Mouse (Mus musculus): Measurements from ENCODE around the gene Foxp1.

Foxp1 gene

GRCm38 (mm10) chr6:99228336-99228870, 294.1 kb downstream of the Foxp1 start:
- no peak for DNase-seq (ENCODE audit: extremely low read depth, insufficient read length, low spot score)

DNA sequence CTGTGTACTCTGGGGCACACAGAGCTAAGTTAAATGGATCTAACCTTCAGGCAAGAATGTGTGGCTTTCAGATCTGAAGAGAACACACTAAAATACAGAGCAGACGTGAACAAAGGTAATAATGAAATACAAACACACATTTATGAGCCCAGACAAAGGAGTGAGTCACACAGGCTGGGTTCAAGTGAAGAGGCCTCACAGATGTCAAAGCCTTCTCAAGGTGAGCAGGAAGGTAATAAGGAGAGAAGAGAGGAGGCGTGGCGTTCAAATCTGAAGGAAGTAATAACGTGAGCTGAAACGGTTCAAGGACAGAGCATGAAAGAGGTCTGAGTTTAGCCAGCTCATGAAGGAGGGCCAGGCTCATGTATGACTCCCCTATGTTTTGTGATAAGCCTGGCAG, 301.4 kb downstream of the Foxp1 start:
- no peak for DNase-seq (ENCODE audit: extremely low read depth, insufficient read length, low spot score)

GRCm38 (mm10) chr6:99220472-99220871, 302.0 kb downstream of the Foxp1 start:
- no peak for DNase-seq (ENCODE audit: extremely low read depth, insufficient read length, low spot score)

GRCm38 (mm10) chr6:99217846-99218245, 304.7 kb downstream of the Foxp1 start:
- DNase-seq (ENCODE audit: extremely low read depth, insufficient read length, low spot score) = peak; percentile 47

- no peak for DNase-seq (ENCODE audit: extremely low read depth, insufficient read length, low spot score)
These were observed 305.4 kb downstream of the Foxp1 start for GRCm38 (mm10) chr6:99217155-99217554.

DNA sequence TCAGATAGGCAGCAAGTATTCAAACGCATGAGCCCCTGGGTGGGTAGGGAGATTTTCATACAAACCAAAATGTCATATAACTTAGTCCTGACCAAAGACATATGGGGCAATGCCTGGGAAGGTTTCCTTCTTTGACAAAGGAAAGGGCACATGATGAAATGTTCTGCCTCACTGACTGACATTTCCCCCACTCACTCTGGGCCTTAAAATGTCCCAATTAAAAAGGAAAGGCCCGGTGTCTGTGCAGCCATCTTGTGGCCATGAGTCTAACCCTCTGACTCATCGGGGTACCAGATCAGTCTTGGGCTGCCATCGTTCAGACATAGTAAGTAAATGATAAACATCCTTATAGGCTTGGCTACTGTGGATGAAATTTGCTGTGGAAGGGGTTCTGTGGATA, 310.1 kb downstream of the Foxp1 start:
- DNase-seq (ENCODE audit: extremely low read depth, insufficient read length, low spot score) = no peak

- DNase-seq (ENCODE audit: extremely low read depth, insufficient read length, low spot score) = no peak
These were observed 310.7 kb downstream of the Foxp1 start for GRCm38 (mm10) chr6:99211663-99212333.

DNA sequence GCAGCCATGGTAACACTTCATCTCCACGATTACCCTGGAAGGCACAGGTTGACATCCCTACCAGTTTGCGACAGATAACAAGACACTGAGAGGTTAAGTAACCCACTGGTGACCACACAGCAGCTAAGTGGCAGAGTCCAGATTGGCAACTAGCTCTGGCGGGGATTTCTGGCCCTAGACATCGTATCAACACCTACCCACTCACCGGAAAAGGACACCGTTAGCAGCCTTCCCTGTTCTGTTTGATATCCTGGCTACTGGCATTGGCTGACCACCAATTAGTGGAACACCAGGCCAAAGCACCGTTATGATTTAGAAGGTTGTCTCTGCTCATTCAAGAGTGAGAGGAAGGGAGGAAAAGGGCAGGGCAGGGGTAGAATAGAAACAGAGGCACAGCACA, 312.4 kb downstream of the Foxp1 start:
- DNase-seq (ENCODE audit: extremely low read depth, insufficient read length, low spot score) = no peak

- no peak for DNase-seq (ENCODE audit: extremely low read depth, insufficient read length, low spot score)
These were observed 315.2 kb downstream of the Foxp1 start for GRCm38 (mm10) chr6:99207226-99207885.

DNA sequence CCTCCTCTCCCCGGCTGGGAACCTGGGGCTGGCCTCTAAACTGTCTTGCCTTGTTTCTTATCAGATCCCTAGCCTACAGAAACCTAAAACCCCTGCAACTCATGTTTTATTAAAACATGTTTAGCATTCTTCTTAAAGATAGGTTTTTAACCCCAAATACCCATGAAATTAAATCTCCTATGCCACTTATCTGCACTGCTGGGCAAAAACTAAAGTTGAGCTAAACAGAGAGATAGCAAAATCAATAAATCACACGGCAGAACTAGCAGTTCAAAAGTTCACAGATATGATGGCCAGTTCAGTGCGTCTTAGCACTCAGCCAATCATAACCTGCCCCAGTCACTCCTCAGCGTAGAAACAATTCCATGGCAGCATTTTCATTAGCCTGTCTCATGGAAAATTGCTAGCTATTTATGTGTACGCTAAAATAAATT, 316.1 kb downstream of the Foxp1 start:
- no peak for DNase-seq (ENCODE audit: extremely low read depth, insufficient read length, low spot score)

DNA sequence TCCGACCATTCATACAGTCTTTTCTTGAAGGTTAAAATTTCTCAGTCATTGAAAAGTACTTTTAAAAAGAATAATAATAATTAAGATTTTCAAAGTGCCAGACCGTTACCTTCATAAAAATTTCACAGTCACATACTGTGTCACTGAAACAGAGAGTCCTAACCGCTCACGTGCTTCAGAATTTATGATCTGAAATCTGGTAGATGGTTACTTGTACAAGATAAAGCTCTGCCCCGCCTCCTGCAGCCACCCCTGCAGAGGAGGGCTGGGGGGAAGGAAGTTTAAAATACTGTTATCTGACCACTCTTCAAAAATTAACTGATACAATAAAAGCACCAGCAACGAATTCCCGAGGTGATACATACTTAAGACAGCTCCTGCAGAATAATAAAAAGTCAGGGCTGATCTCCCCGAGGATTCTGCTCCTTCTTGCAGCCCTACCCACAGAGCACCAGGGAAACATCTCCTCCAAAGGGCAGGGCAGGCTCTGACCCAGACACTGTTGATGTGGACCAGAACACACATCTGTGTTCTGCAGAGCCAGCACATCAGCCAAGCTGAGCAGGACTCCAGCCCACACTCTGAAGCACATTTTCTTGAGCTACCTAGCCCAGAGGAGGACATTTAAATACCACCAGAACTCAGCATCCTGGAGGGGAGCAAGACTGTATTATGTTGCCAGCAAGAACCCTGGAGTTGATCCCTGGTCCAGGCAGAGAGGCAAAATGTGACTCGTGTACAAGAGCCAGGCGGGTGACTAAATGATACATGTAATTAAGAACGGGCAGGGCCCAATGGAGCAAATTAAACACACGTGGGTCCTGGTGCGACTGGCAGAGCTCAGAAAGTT, 316.7 kb downstream of the Foxp1 start:
- no peak for DNase-seq (ENCODE audit: extremely low read depth, insufficient read length, low spot score)

GRCm38 (mm10) chr6:99204780-99205586, 317.5 kb downstream of the Foxp1 start:
- DNase-seq (ENCODE audit: extremely low read depth, insufficient read length, low spot score) = no peak

DNA sequence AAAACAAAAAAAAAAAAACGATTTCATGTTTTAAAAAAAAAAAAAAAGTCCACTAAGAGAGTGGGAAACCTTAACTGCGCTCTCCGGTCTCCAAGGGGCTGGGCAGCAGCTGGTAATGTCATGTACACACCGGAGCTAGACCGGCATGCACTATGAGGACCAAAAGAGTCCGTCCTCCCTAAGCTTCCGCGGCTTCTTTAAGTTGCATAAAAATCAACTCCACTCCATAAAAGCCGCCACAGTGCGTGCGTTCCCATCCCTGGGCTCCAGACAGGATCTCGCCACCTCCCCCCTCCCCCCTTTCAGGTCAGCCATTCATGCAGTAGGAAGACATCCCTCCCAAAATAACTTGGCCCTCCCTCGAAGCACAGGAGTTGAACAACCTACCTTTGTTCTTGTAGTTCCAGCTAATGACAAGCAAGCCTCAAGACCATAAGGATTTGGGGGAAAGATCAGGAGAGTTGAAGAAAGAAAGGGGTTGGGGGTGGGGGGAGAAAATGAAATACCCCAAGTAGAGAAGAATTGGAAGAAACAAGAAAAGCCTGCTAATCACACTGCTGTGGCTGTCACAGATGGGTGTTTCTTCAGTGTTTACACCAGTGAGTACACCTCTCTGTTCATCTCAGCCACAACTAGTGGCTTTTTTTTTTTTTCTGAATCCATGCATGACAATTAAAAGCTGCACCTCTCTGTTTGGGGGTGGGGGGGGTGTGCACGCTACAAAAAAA, 318.3 kb downstream of the Foxp1 start:
- DNase-seq (ENCODE audit: extremely low read depth, insufficient read length, low spot score) = no peak

- no peak for DNase-seq (ENCODE audit: extremely low read depth, insufficient read length, low spot score)
These were observed 319.3 kb downstream of the Foxp1 start for GRCm38 (mm10) chr6:99203231-99203630.

GRCm38 (mm10) chr6:99202781-99203180, 319.7 kb downstream of the Foxp1 start:
- DNase-seq (ENCODE audit: extremely low read depth, insufficient read length, low spot score) = no peak

GRCm38 (mm10) chr6:99201271-99201705, 321.2 kb downstream of the Foxp1 start:
- DNase-seq (ENCODE audit: extremely low read depth, insufficient read length, low spot score) = no peak

GRCm38 (mm10) chr6:99200656-99201055, 321.9 kb downstream of the Foxp1 start:
- no peak for DNase-seq (ENCODE audit: extremely low read depth, insufficient read length, low spot score)

DNA sequence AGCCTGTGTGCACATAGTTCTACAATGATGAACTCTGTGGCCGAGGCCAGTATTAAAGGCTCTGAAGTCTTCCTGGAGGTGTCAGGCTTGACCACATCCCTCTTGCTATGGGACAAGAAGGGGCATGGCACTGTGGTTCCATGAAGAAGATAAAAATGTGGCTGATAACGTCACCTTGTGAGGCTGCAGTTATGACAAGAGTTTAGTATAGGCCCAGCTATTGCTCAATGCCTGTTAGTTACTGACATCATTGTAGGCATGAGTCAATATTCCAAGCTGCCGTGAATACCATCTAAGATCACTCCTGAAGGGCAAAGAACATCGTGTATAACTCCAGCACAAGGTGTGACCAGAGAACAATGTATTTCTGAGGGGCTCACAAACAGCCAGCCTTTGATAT, 323.2 kb downstream of the Foxp1 start:
- no peak for DNase-seq (ENCODE audit: extremely low read depth, insufficient read length, low spot score)

DNA sequence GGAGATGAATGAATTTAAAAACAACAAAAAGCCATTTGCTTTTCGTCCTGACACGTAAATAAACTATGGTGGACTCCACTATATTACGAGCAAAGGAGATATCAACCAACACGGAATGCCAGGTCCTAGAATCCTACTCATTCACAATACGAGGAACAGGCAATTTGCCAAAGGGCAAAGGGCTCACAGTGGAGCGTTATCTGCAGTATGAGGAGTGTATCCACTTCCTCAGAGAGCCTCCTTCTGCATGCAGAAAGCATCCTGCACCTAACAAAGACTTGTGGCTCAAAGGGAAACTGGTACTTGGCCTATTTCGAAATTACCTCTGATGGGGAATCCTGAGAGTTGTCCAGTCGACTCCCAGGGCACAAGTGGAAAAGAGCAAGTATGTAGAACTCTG, 328.8 kb downstream of the Foxp1 start:
- no peak for DNase-seq (ENCODE audit: extremely low read depth, insufficient read length, low spot score)

DNA sequence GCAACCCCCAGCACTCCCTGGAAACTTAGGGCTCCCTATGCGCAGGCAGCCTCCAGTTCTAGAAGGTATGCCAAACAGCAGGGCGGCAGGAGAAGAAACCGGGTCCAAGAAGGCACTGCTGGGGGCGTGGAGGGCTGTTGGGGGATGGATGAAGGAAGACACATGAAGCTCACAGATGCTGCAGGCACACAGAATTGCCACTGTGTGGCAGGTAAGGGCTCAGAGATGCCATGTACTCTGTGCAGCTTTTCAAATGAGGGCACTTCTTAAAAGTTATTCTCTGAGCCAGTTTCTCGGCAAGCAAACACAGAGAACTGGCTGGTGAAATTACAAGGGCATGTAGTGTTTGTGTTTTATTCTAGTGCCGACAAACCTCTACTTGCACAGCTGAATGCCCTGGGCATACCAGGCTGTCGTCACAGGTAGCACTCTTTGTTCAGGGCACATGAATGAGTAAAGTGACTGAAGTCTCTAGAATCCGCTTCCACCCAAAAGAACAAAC, 330.8 kb downstream of the Foxp1 start:
- DNase-seq (ENCODE audit: extremely low read depth, insufficient read length, low spot score) = no peak
